Mouse (Mus musculus): Measurements from ENCODE around the gene Defb36.

The Defb36 gene

DNA sequence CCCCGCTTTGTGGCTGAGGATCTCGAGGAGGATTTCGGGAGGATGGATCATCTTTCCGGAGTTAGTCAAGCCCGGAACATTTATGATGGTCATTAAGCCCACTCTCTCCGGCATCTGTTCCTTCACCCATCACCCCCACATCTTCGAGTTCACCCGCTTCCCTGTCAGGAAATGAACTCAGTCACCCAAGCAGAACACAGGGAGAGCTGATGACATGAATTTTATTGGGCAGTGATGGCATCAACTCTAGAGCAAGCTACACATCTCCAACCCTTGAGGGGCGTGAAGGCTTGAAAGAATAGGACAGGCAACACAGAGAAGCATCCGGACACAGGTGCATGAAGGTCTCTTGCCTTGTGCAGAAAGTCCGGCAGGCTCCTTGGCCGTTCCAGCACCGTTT, 18.0 kb downstream of the Defb36 start:
- DNase-seq (ENCODE audit: low read depth) = no peak

- DNase-seq (ENCODE audit: low read depth) = no peak
Measured at GRCm38 (mm10) chr2:152622953-152623352, 18.8 kb downstream of the Defb36 start, which contains the start of gene Defb25. Defb25 (minus strand) TSS chr2:152623053.

DNA sequence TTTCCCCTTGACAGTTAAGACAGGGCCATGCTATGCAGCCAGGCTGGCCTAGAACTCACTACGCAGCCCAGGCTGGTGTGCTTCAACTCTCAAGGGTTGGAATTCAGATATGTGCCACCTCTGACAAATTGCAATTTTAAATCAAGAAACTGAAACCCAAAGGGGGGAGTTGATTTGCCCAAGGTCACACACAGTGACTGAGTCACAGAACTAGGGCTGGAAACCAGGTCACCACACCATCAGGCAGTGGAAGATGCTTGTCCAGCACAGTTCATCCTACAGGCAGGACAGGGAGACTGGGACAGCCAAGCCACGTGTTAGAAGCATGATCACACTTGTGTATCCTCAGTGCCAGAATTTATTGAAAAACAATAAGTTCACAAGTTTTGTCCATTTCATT, 20.4 kb downstream of the Defb36 start:
- DNase-seq (ENCODE audit: low read depth) = no peak

DNA sequence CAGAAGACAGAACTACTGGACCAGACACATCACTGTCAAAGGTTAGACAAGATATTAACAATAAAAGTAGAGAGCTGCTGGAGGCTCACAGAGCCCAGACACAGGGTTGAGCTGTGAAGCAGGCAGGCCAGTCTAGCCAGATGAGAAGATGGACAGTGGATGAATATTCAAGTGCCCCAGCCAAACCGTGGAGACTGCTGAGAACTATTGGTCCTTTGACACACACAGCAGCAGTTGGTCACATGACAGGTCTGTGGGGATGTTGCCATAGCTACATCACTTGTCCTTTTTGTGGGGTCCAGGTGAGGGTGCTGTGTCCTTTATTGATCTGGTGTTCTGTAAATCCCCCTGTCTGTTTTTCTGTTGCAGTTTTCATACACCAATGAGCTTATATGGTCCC, 21.1 kb downstream of the Defb36 start:
- no peak for DNase-seq (ENCODE audit: low read depth)

DNA sequence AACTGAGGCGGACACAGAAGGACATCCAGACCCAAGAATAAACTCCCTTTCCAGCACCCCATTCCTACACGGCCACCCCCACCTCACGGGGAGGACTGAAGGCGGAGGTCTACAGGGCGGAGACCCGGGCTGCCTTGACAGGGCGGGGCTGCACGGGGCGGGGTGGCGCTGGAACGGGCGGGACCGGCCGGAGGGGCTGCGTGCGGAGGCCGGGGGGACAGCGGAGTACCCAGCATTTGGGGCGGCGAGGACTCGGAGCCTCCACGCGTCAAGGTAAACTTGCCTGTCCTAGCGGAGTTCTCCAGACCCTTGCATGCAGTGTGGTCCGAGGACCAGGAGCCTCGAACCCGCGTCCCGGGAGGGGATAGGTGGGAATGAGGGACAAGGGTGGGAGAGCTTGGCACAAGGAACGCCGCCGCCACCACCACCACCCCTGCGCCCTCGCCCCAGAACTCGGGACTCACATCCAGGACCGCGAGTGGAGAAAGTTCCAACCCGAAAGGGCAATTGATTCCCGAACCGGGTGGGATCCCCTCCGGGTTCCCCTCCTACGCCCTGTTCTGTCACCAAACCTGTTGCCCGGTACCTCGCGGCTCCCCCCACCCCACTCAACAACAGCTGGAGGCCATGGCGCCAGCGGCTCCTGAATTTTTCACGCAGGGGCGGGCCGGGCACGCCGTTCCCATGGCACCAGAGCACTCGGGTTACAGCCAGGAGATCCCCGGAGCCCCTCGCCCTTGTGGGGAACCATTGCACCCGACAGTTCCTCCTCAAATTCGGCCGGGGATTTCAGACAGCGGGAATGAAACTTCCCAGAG, 22.9 kb downstream of the Defb36 start, which contains the start of gene Rem1:
TSS of gene Rem1 (plus strand) at position 178 of the 818 bp plus-strand sequence.
- DNase-seq (ENCODE audit: low read depth) = no peak

GRCm38 (mm10) chr2:152628066-152628465, 23.9 kb downstream of the Defb36 start:
- no peak for DNase-seq (ENCODE audit: low read depth)

- DNase-seq (ENCODE audit: low read depth) = no peak
Measured at GRCm38 (mm10) chr2:152629239-152629638, 25.1 kb downstream of the Defb36 start.

GRCm38 (mm10) chr2:152629904-152630303, 25.8 kb downstream of the Defb36 start:
- DNase-seq (ENCODE audit: low read depth) = no peak

GRCm38 (mm10) chr2:152633334-152633733, 29.2 kb downstream of the Defb36 start:
- DNase-seq (ENCODE audit: low read depth) = no peak

GRCm38 (mm10) chr2:152634311-152634710, 30.2 kb downstream of the Defb36 start:
- no peak for DNase-seq (ENCODE audit: low read depth)

GRCm38 (mm10) chr2:152636246-152637005, 32.3 kb downstream of the Defb36 start:
- no peak for DNase-seq (ENCODE audit: low read depth)

GRCm38 (mm10) chr2:152637006-152637322, 32.8 kb downstream of the Defb36 start:
- DNase-seq (ENCODE audit: low read depth) = no peak

- DNase-seq (ENCODE audit: low read depth) = no peak
Measured at GRCm38 (mm10) chr2:152637381-152637780, 33.3 kb downstream of the Defb36 start.

DNA sequence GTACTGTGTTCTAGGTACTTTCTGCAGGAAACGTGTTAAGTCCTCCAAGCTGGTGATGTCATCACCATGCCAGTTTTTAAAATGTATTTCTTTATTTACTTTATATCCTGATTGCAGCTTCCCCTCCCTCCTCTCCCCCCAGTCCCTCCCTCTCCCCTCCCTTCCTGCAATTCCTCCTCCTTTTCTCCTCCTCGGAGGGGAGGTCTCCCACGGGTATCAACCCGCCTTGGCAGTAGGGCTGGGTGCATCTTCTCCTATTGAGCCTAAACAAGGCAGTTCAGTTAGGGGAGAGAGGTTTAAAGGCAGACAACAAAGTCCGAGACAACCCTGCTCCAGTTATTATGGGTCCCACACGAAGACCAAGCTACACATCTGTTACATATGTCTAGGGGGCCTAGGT, 34.7 kb downstream of the Defb36 start:
- DNase-seq (ENCODE audit: low read depth) = no peak

DNA sequence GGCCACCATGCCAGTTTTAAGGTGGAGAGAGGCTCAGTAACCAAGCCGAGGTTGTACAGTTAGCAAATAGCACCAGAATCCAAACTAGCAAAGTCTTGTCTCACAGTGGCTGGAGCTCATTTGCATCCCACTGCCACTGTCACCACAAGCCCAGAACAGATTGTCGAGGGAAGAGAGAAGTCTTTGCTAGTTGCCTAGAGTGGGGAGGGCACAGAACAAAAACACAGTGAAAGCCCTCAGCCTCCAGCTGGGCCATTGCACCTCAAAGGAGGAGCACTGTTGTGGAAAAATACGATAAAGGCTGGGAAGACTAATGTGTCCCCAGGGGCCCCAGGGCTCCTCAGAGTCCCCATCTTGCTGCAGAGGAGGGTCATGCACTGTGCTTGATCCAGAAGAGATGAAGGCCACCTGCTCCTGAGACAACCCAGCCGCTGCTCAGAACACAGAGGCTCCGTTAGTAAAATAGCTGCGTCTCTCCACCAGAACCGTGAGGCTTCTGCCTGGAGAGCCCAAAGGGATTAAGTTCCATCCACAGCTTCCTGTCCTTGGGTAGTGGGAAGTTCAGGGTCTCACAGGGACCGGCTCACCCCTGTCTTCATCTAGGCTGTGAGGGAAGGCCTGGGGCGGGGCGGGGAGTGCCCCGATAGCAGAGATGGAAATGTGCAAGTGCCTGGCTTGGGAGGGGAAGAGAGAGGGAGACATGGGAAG, 35.4 kb downstream of the Defb36 start:
- no peak for DNase-seq (ENCODE audit: low read depth)

DNA sequence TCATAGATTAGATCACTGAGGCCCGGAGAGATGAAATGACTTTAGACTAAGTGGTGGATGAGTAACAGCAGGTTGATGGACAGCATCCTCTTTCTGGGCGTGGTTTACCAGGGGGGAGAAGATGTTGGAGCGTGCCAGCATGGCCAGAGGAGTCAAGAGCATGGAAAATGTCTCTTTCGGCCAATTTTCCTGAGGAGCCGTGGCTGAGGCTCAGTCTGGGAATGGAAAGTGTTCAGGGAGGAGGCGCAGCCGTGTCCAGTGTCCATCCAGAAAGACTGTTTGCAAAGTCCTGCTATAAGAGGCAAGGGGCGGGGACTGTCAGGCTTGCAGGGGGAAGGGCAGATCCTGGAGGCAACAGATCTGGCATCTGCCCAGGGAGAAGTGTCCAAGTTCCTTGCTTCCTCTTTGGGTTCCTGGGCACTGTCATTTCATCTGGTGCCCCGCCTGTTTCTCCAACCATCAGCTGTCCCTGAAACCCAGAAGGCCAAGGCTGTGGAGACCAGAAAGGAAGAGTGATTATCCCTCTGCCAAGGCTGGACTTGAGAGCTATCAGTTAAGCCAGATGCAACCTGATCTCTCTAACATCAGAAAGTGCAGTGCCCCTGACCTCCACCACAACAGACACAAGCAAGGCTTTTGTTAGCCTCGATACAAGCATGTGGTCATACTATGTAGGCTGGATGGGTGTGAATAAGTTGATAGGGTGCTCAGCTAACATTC, 48.9 kb downstream of the Defb36 start:
- peak; percentile 73 for DNase-seq (ENCODE audit: low read depth)

DNA sequence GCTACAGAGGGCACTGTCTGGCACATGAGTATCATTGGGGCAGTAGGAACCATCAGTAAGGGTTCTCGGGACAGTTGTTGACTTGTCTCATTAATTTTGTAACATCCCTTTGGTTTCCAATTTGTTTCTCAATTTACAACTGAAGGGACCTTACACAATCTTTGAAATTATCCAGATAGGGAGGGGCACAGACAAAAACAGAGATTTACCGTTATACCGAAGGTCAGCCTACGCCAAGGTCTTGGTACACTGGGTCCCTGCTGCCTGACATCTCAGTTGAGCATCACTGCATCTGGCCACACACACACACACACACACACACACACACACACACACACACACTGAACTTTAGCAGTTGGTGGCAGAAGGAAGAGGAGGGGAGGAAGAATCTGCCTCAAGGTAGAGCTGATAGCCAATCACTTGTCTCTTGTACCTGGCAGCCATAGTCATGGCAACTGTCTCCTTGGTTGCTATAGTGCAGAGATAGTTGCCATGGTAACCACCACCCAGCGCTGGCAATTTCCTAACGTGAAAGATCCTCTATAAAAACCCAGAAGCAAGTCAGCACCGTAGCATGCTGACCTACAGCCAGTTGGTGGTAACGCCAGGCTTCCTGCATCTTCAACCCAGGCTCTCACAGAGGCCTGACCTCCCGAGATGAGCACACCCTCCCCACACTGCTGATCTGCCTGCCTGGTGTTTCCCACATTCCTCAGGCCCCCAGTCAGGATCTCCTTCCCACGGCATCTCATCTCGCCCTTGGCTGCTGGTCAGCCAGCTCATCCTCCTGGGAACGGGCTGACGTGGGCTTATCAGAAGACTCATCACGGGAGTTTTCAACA, 50.0 kb downstream of the Defb36 start:
- peak; percentile 73 for DNase-seq (ENCODE audit: low read depth)

DNA sequence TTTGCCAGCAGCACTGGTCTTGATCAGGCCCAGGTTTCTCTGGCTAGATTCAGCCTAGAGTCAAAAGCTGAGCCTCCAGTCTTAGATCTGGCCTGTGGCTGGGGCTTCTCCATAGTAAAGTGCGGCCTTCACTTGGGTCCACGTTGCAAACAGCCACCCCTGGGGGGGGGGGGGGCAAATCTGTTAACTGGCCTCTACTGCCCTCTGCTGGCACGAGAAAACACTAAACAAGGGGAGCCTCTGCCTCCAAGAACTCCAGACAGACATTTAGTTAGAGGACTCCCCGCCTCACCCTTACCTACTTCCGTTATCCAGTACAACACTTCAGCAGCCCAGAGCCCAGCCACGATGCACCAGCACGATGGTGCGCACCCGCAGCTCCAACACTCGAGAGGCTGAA, 53.3 kb downstream of the Defb36 start:
- peak; percentile 54 for DNase-seq (ENCODE audit: low read depth)

GRCm38 (mm10) chr2:152661163-152661562, 57.0 kb downstream of the Defb36 start:
- DNase-seq (ENCODE audit: low read depth) = no peak
